Mouse (Mus musculus): ENCODE data around the gene Camkv.
A peak's percentile ranks its signal among the peaks of the same experiment; 100 is the strongest.

Camkv gene

DNA sequence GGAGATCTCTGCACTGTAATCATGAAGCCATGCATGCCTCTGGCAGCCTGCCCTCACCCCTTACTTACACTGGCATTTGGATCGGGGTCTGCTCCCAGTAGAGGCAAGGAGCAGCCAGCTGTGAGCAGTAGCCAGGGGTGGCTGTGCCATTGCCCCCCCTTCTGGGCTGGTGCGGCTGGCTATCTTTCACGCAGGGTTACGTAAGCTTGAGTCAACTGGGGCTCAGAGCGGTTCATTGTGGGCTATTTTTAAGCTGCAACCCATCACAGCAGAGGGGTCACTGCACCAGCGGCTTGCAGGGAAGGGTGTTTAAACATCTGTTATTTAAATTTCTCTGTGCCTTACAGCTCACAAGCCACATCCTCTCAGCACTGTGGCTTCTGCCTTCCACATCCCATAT is 11.5 kb upstream of the Camkv start:
- no peak for DNase-seq

DNA sequence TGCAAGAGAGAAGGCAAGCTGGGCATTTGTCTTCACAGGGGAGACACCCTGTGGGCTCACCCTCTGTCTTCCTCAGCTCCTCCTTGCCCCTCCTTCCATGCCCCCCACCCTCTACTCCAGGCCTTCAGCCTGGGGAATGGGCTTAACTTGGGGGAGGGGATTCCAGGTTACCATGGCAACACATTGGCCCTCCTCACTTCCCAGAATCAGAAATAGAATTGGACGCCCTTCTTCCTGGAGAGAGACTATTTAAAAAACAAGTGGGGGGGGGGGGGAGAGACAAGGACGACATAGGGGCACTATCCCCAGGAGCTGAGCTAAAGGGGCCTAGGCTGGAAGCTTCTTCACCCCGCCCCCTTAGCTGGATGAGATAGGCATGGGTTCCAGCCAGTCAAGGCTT is 10.2 kb upstream of the Camkv start:
- DNase-seq: no peak

DNA sequence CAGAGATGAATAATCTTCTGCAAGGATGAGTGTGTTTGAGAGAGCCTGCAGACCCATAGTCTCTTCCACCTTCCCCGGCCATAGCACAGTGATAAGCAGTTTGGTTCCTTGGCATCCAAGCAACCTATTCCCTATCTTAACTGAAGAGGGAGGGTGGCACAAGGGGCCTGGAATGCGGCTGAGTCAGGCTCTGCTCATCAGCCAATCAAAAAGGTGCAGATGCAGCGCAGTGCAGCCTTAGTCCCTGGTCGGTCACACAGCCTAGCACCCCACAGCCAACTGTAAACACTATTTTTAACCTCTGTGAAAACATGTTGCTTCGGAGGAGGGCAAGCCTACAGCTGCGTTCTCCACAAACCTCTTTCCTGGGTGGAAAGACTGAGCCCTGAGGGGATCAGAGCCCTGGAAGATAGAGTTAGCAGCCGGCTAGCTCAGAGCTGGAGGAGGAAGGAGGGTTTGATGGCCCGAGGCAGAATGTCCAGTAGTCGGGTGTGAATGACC is 8.5 kb upstream of the Camkv start:
- DNase-seq: no peak

DNA sequence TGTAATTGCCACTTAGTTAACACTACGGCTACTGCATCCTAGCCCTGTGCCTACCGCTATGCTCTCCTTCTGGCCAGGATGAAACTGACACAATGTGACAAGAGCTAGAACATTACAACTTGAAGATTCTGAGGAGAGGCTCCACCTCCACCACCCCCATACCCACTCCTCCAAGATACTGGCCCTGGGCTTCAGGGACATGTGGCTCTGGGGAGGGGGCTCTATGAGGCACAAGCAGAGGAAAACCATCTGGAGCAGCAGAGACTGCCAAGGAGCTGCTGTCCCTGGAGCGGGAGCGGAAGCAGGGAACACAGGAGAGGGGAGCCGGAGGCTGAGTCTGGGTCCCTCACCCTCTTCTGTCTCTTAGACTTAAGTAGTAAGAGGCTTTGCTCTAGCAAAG is 7.7 kb upstream of the Camkv start:
- no peak for DNase-seq

DNA sequence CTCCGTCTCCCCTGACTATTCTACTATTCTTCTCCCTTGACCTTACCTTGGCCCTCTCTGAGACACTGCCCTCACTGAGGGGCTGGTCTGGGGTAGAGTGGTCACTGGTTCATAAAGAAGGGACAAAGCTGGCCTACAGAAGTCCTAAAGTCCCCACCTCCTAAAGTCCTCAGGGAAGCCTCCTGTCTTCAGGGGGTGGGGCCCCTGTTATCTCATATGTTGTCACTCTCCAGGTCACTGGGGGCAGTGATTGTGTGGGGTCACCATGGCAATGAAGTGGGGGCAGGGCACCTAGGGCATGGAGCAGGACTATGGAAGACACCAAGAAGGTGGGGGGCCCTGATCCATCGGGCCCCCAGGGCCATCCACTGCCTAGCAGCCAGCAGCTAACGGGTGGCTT is 7.3 kb upstream of the Camkv start, which contains the start of gene Actl11:
Gene Actl11, plus strand, starts transcription at position 301 of the 400 bp plus-strand sequence.
- DNase-seq: no peak

DNA sequence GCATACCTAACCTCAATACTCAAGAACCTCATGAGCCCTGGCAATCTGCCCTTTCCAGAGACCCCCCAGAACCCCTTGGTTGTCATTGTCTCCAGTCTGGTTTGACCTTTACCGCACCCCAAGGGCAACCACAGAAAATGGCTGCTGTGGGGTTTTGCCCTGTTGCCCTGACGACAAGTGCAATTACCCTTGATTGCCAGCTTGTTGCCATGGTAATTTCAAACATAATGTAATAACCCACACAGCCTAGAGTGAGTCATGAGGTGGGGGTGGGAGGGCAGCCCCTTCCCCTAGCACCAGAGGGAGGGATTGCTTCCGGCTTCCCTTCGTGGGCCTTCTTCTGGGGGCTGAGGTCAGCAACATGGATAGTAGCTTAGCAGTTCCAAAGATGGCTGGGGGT is 3.3 kb upstream of the Camkv start:
- no peak for DNase-seq

DNA sequence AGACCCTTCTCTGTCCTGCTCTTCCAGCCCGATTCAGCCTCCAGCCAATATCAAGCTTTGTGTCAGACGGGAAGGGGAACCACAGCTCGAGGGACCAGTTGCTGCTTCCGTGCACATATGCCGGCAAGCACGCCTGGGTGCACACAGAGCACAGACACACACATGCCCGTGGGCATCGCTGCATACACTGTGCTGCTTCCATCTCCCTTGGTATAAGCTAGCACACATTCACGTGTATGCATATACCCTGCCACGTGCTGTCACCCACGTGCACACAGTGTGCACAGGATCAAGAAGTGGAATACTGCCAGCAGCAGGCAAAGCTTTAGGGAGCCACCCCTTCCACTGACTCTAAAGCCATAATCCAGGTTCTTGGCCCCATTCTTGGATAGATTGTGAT is 1.3 kb upstream of the Camkv start:
- DNase-seq: no peak

DNA sequence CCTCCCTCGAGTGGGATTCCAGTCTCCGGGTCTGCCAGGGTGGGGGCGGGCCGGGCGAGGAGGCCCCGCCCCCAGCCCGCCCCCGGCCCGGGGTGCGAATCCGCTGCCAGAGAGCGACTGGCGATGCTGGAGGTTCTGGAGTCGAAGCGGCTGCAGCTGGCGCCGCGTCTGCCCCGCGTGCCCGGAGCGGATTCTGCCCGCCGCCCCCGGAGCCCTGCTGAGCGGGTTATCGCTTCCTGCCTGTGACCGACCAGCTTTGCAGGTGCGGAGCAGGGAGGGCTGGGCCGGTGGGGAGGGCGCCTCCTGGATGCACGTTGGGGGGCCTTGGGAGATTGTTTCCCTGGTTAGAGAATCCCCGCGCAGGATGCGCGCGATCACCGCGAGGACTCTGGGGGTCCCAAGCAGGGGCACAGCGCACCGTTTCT is 328 bp downstream of the Camkv start:
- DNase-seq: peak in 1 of 2 experiments; percentile 34

DNA sequence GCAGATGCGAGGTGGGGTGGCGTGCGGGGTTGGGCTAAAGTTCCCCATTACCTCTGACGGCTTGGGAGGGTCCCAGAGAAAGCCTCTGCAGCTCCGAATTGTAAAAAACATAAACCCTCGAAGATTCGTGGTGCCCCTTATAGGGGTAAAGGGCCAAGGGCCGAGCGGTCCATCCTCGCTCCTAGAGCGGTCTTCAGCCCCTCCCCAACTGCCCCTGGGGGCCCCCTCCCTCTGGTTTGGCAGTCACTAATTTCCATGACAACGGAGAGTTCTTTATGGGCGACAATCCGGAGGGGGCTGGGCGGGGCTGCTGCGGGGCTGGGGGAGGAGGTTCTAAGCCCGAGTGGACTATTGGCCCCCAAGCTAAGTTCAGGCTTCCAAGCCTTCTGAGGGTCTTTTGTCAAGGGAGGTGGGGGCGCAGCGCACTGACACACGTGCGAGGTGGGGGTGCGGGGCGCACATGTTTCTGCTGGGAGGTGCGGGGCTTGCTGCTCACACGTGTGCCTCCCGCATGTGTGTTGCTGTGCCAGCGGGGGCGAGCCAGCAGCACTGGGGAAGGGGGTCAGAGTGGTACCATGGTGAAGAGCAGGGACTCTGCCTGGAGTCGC is 845 bp downstream of the Camkv start:
- DNase-seq: no peak

DNA sequence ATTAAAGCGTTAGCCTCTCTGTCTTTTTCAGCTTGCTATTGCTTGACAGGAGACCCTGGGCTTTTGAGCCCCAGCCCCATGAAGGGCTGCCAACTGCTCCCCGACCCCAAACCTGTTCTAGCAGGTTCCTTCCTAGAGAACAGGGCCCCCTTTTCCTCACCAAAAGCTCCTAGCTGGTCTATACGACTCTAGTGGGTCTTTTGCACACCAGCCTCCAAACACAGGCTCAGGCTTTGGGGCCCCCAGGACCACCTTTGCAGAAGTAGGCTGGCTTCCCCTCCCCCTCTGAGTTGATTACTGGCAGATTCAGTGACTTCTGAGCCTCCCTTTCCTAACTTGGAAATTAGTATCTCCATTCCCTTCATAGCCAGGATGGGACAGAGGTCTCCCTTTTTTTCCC is 1.4 kb downstream of the Camkv start:
- DNase-seq: no peak

DNA sequence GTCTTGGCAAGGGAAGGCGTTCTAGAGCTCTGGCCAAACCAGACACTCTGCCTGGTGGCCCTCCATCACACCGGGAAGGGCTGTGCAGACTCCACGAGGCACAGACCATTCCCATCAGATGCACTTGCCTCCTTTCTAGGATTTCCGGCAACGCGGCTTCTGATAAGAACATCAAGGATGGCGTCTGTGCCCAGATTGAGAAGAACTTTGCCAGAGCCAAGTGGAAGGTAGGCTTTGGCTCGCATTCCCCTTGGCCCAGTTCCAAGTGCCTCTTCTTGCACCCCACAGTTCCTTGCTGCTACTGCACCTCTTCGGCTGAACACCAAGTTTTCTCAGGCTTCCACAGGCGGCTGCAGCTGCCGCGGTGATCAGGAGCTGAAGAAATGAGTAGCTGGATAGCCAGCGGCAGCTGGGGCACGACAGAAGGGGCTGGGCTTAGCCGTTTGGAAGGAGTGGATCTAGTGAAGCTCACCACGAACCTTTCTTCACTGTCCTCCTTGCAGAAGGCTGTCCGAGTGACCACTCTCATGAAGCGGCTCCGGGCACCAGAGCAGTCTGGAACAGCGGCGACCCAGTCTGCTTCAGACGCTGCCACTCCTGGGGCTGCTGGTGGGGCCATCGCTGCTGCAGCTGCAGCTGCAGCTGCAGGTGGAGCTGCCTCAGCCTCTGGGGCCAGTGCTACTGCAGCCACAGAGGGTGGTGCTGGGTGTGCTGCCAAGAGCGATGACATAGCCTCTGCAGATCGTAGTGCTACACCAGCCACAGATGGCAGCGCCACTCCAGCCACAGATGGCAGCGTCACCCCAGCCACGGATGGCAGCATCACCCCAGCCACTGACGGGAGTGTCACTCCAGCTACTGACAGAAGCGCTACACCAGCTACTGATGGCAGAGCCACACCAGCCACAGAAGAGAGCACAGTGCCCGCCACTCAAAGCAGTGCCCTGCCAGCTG is 12.0 kb downstream of the Camkv start:
- peak; percentile 31 to 51 for DNase-seq

DNA sequence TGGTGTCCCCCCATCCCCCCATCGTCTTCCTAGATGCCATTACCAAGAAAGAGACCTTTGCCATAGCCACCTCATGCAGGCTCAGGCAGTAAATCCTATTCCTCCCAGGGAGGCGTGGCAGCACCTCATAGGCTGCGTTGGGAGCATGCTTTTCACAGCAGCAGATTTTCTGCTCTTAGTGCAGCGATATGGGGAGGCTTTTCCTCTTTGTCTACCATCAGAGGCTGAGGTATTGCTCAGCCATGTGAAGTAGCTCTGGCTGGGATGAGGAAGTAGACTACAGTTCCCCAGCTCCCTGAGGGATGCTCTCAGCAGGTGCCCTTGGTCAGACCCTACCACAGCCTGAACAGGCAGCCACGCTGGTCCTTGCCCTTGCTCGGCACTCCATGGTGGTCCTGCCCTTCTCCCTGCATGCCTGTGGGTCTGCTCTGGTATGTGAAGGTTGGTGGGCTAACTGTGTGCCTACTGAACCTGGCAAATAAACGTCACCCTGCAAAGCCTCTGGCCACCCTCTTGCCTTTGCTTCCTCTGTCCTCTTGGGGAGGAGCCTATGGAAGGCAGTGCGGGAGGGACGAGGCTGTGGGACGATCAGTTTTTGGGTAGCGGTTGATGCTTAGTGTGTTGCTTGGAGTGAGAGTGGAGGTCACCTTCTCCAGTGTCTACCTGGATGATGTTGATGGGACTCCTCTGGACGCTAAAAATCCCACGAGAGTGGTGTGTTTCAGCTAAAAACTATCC is 13.9 kb downstream of the Camkv start:
- DNase-seq: no peak

DNA sequence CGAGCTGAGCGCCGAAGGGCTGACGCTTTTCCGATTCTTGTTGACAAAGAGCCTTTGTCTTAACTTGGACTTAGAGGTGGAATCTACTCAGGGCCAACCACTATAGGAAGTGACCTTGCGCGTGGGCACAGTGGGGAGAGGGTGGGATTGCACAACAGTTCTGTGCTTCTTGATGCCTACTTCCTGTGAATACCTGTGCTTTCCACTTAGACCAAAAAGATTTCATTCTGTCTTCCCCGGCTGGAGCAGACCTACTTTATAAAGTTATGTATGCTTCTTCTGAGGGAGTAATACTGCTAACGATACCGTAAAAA is 14.4 kb downstream of the Camkv start, which contains the start of gene Traip:
Gene Traip, plus strand, starts transcription at position 215 of the 314 bp plus-strand sequence.
- no peak for DNase-seq

DNA sequence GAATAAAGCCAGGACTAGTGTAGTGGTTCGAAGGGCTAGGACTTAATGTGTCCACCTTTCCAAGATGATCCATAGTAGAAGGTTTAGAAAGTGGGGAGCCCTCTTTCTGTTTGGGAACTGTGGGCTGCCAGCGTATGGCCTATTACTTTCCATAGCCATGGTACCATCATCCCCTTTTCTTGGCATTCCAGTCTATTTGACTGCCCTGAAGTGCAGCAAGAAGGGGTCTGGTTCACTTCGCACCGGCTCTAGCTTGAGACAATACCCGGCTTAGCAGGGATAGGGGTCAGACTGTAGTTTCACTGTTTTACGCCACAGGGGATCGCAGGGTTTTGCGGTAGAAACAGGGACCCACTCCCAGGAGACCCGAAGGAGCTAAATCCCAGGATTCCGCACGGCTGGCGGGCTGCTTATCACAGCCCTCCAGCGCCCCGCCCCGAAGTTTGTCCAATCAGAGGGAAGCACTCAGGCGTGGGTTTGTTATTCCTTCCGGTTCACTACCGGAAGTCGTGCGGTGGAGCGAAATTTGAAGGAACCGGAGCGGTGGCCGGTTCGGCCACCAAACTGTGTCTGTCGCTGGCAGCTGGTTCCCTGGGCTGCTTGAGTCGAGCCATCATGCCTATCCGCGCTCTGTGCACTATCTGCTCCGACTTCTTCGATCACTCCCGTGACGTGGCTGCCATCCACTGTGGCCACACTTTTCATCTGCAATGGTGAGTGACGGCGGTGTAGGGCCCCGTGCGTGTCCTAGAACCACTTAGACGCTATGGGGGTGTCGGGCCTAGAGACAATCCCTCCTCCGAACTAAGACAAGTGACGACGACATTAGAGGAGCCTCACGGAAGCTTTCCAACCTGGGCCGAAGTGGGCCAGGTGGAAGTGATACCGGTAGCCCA is 15.2 kb downstream of the Camkv start:
- peak; percentile 88 to 91 for DNase-seq

DNA sequence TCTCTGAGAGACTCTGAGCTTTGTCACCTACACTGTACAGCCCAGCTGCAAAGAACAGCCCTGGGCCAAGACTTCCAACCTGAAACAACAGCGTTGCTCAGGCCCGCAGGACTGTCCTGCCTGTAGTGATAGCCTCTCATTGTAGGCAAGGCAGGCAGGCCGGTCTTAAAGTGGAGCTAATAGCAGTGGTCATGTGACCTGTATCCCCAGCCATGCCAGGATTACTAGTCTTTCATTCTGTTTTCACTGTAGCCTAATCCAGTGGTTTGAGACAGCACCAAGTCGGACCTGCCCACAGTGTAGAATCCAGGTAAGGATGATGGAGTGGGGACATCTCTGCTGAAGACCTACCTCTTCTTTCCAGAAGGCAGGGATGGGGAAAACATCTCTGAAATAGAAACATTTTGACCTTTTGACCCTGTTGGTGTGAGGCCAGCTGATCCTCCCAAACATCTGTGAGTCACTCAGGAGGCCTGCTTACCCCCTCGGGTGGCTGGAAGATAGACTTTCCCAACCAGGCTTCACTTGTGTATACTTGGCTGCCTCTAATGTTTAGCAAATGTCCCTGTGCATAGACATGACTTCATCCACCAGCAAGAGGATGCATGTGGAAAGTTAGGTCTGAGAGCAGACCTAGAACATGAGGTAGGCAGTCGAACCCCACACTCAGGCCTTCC is 20.3 kb downstream of the Camkv start:
- no peak for DNase-seq

DNA sequence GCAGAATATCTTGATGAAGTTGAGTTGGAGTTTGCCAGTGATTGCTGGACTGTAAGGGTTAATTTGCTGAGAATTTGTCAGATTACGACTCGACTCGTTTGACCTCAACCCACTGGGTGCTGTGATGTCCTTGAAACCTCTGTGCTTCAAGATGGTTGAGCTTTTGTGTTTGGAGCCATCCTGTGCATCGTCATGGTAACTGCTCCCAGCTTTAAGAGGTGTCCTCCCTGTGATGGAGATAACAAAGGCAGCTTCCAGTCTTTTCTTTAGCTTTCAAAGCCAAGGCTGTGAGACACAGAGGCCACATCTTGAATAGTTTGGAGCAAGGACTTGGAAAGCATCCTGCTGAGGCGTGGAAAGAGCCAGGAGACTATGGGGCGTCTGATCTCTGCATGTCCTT is 21.7 kb downstream of the Camkv start:
- no peak for DNase-seq

DNA sequence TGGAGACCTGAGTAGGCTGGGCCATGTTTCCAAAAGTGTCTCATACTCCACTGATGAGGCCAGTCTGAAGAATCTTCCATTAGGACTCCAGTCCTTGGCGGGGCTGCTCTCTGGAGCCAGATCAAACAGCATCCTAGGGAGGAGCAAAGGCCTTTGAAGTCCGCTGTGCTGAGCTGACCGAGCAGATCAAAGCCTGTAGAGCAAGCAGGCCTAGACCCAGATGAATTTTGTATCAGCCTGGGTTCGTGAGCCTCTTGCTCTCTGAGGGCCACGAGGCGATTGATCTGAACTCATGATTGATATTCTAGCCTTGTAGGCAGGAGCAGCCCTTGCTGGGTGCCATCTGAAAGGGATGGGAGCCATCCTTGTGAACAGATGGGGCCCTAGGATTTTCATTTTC is 24.4 kb downstream of the Camkv start:
- no peak for DNase-seq

DNA sequence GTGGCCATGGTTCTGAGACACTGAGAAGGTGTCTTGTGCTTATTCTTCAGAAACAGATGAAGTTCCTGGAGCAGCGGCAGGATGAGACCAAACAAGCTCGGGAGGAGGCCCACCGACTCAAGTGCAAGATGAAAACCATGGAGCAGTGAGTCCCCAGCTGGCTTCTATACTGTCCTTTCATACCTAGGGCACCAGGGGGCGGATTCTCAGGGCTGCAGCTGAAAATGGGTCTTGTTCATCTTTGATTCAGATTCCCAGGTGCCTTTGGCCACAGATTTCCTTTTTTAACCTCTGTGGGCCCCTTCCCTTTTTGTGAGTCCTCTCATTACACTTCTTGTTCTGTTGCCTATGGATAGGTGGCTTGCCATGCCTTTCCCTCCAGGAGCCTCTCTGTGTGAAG is 25.5 kb downstream of the Camkv start:
- no peak for DNase-seq

DNA sequence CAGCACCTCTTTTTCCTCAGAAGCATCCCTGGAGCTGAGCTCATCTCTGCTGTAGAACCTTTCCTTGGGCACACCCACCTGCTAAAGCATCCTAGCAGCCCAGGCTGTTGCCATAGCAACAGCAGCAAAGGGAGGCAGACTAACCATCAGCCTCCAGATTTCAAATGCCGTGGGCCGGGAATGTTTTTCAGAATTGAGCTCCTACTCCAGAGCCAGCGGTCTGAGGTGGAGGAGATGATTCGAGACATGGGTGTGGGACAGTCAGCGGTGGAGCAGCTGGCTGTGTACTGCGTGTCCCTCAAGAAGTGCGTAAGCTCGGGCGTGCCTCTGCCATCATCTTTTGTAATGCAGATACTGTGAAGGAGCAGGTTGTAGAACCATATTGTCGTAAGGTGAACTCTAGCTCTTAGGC is 25.9 kb downstream of the Camkv start:
- no peak for DNase-seq

DNA sequence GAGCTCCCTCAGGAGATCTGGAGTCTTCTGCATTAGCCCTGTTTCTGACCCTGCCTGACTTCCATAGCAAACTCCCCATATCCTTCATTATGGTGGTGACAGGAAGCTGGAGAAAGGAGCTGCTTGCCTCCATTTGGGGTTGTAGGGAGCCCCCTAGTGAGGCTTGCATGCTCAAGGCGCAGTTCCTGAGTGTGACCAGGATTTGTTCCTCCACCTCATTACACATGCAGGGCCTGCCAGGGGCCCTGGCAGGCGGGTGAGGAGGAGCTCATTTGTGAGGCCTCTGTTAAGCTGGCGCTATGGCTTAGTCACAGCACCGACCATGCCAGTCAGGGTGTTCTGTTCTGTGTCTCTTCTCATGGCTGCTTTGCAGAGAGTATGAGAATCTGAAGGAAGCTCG is 26.4 kb downstream of the Camkv start:
- DNase-seq: no peak

DNA sequence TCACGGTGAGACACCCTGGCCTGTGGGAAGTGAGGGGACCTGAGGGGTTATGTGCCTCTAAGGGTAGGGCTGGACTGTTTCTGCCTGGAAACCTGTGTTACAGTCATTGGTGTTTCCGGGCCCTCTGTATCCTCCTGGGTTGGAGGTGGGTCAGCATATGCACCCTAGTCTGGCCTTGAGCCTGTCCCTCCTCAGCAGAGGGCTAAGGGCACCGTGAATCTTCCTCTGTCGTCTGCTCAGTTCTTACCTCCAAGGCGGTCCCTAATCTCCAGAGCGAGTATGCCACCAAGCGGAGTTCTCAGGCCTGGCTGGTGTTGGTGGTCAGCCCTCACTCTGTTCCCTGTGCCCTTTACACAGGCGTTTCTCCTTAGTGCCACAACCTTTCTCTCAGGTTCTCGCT is 27.4 kb downstream of the Camkv start:
- no peak for DNase-seq

DNA sequence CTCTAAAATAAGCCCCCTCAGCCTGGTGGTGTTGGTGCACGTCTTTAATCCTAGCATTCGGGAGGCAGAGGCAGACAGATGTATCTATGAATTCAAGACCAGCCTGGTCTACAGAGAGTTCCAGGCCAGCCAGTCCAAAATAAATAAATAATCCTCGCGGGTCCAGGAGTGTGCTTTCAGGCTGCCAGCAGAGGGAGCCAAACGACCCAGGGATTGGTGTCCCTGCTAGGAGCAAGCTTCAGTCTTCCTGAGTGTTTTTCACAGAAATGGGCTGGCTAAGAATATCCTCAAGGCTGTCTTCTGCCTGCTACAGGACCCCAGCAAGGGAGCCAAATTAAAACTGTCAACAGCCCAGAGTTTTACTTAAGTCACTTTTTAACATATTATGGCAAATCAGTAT is 28.2 kb downstream of the Camkv start:
- DNase-seq: peak; percentile 87 to 88

Data from cerebellum, postnatal 36 days (tissue).